Mouse (Mus musculus) small intestine, adult 2 months (tissue): ENCODE results near the gene Actl6b. TPM values are rescaled to one million over a fixed set of nuclear protein-coding genes. Genes with fewer than 3 reads are reported as not detected.

Experiments used
- H3K27ac ChIP-seq: fragments of 200-500 bp; 2 replicates; pipeline ENCODE4 v1.5.1; 2012; ENCODE audit warnings: low read depth, low read length, control low read depth, inconsistent platforms; ENCODE audit not compliant: insufficient read depth
- H3K27me3 ChIP-seq: fragments of 200-500 bp; 2 replicates; pipeline ENCODE4 v1.6.1; 2012; ENCODE audit warnings: mild to moderate bottlenecking, moderate library complexity, low read length, inconsistent platforms; ENCODE audit not compliant: control insufficient read depth, insufficient read depth
- H3K36me3 ChIP-seq: fragments of 200-500 bp; 2 replicates; pipeline ENCODE4 v1.6.1; 2012; ENCODE audit warnings: mild to moderate bottlenecking, low read length, control low read depth, inconsistent platforms; ENCODE audit not compliant: control insufficient read depth, insufficient read depth
- H3K4me1 ChIP-seq: fragments of 200-500 bp; 2 replicates; pipeline ENCODE4 v1.6.1; 2012; ENCODE audit warnings: low read length, inconsistent platforms, mixed read lengths; ENCODE audit not compliant: control insufficient read depth, insufficient read depth, insufficient read length
- H3K4me3 ChIP-seq: fragments of 200-500 bp; 2 replicates; pipeline ENCODE4 v1.5.1; 2012; ENCODE audit warnings: low read depth, mild to moderate bottlenecking, control low read depth, inconsistent platforms, low read length, moderate library complexity
- CTCF ChIP-seq: fragments of 200-500 bp; IDR thresholded peaks from 2 replicates; pipeline ENCODE4 v1.5.1; 2012; ENCODE audit warnings: low read depth, mild to moderate bottlenecking, control low read depth, inconsistent platforms, low read length, moderate library complexity, mixed read lengths; ENCODE audit not compliant: insufficient replicate concordance, insufficient read length; ENCODE audit errors: extremely low read depth
- POLR2A ChIP-seq: fragments of 200-500 bp; IDR thresholded peaks from 2 replicates; pipeline ENCODE4 v1.6.1; 2012; ENCODE audit warnings: low read depth, mild to moderate bottlenecking, control low read depth, inconsistent platforms, low read length, moderate library complexity
- WGBS: fragments of 180-500 bp; shearing (Covaris S2); methylation state at CpG from one replicate; pipeline ENCODE4 v1.1.7; 2018; 5-methylcytosine and 5-hydroxymethylcytosine counted together
- polyA plus RNA-seq: library from polyadenylated mRNA; depleted of rRNA; stranded (reverse); fragments of >200 nt; gene quantifications from 2 replicates; pipeline ENCODE4 v1.2.3, GENCODE M21; 2012

Gene Actl6b
- polyA plus RNA-seq, 1 experiment, result 1.0 TPM

DNA sequence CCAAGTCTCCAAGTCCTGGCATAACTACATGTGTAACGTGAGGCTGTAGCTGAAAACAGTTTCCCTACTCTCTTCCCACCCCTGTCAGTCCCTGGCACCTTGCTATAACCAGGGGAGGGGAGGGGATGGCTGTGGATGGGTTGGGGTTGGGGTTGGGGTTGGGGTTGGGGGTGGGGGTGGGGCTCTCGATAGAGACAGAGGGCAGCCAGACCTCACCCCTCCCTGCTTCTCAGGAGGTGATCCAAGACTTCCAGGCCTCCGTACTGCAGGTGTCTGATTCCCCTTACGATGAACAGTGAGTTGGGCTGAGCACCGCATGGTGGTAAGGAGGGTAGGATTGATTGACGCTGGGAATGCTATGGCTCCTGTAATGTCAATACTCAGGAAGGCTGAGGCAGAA lies 12.4 kb downstream of the Actl6b start:
- 70% methylated on average over 6 of the region's 6 CpGs for WGBS
- no peaks in the 10 kb centered on the region for H3K27me3 ChIP-seq
- TF ChIP-seq POLR2A, result no peak

DNA sequence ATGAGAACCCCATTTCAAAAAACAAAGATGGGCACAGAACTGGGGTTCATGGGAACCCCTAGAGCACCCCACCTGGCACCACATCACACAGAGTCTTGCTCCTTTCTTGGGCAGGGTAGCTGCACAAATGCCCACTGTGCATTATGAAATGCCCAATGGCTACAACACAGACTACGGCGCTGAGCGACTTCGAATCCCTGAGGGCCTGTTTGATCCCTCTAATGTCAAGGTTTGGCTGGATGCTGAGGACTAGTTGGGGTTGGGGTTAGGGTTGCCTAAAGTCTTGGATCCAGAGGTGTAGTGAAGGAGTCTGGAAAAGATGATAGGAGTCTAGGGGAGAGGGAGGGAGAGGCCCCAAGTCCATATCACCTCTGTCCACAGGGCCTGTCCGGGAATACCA lies 13.1 kb downstream of the Actl6b start:
- Histone ChIP-seq H3K36me3 (no peaks in the 10 kb centered on the region), H3K27ac (no peak overlapping the region), H3K27me3 (no peaks in the 10 kb centered on the region), H3K4me3 (no peak overlapping the region), H3K4me1 (peaks cover 3% of the 10 kb centered on the region)
- no peak for TF ChIP-seq CTCF
- TF ChIP-seq POLR2A, result no peak
- 93% methylated on average over 5 of the region's 5 CpGs for WGBS

More for the DNA sequence above, 12.4 kb downstream of the Actl6b start:
- Histone ChIP-seq H3K4me3 (no peak overlapping the region), H3K27ac (no peak overlapping the region), H3K36me3 (no peaks in the 10 kb centered on the region), H3K4me1 (peaks cover 3% of the 10 kb centered on the region)

DNA sequence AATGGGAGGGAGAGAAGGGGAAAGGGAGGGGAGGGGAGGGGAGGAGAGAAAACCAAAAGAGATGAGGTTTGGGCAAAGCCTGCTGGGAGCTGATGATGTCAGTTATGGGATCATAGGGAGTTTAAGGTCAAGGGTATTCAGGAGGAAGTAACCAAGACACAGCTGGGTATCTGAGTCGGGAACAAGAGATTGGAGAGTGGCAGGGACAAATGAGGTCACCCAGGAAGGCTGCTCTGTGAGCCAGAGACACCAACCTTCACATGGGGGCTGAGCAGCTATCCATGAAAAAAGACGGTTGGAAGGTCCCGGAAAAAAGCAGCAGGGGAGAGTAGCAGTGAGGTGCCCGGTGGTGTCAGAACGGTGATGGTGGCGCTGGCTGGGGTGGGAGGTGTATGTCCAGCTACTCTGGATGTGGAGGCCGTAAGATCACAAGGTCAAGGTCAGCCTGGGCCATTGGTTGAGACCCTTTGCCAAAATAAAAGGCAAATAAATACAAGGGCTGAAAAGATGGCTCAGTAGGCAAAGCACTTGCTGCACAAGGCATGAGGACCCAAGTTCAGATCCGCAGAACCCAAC lies 15.0 kb downstream of the Actl6b start:
- no peak for TF ChIP-seq CTCF
- no peak overlapping the region for H3K27ac ChIP-seq
- no peaks in the 10 kb centered on the region for H3K27me3 ChIP-seq
- H3K36me3 ChIP-seq, result no peaks in the 10 kb centered on the region
- 75% methylated on average over 8 of the region's 8 CpGs for WGBS
- no peak overlapping the region for H3K4me3 ChIP-seq
- H3K4me1 ChIP-seq, result peaks cover 3% of the 10 kb centered on the region

DNA sequence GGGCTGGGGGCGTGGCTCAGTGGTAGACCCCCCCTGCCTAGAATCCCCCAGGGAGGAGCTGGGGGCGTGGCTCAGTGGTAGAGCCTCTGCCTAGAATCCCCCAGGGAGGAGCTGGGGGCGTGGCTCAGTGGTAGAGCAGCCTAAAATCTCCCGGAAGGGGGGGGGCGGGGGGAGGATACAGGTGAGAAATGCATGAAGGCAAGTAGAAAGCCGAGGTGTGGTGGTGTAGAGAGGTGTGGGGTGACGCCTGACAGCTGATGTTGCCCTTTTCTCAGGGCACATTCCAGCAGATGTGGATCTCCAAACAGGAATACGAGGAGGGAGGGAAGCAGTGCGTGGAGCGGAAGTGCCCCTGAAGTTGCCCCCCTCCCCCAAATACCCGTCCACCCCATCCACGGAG lies 15.7 kb downstream of the Actl6b start:
- 64% methylated on average over 12 of the region's 12 CpGs for WGBS
- H3K36me3 ChIP-seq, result no peaks in the 10 kb centered on the region
- no peak overlapping the region for H3K4me3 ChIP-seq
- H3K4me1 ChIP-seq, result peaks cover 3% of the 10 kb centered on the region
- TF ChIP-seq POLR2A (no peak), CTCF (no peak)
- no peaks in the 10 kb centered on the region for H3K27me3 ChIP-seq
- no peak overlapping the region for H3K27ac ChIP-seq

DNA sequence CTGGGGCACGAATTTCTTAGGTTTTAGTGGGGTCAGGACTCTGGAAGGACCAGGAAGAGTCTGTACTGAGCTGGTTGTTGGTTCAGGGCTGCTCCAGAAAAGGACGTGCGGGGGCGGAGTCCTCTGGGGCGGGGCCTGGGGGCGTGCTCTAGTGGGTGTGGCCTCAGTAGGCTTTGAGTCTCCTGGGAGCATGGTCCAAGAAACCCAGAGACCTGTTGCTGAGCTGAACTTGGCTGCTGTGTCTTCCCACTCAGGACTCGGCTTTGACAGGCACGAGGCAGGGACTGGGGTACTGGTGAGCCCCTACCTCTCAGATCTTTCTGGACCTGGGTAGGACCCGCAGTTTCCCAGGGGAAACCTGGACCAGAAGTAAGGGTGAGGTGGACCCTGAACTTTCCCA lies 16.3 kb downstream of the Actl6b start, which contains the start of gene Tfr2:
Gene Tfr2, plus strand, starts transcription at position 176 of the 400 bp plus-strand sequence.
- Histone ChIP-seq H3K36me3 (no peaks in the 10 kb centered on the region), H3K4me1 (peaks cover 3% of the 10 kb centered on the region), H3K27ac (no peak within 1 kb of the TSS), H3K4me3 (peak within 1 kb of the TSS; percentile 16; the same call in 1 of the 2 replicates), H3K27me3 (no peaks in the 10 kb centered on the region)
- no peak for TF ChIP-seq CTCF
- no peak for TF ChIP-seq POLR2A
- WGBS, result 7% methylated on average over 9 of the region's 9 CpGs

DNA sequence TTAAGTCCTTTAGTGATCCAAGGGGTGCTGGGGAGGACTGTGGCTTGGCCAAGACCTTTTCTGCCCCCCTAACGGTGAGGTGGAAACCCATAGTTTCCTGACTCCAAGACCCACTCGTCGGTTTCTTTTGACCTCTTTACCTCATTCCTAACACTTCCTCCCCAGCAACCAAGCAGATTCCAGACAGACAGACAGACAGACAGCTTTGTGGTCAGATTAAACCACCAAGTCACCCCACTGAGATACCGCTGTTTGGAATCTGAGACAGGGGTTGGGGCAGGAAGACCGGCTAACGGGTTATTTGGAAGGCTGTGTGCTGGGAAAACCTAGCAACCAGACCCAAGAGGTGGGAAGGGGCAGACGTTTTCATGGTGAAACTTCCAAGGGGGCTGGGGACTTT lies 16.9 kb downstream of the Actl6b start:
- Histone ChIP-seq H3K36me3 (no peaks in the 10 kb centered on the region), H3K4me3 (no peak overlapping the region), H3K27me3 (no peaks in the 10 kb centered on the region), H3K27ac (no peak overlapping the region), H3K4me1 (peaks cover 3% of the 10 kb centered on the region)
- 42% methylated on average over 7 of the region's 7 CpGs for WGBS
- TF ChIP-seq CTCF (no peak), POLR2A (no peak)

DNA sequence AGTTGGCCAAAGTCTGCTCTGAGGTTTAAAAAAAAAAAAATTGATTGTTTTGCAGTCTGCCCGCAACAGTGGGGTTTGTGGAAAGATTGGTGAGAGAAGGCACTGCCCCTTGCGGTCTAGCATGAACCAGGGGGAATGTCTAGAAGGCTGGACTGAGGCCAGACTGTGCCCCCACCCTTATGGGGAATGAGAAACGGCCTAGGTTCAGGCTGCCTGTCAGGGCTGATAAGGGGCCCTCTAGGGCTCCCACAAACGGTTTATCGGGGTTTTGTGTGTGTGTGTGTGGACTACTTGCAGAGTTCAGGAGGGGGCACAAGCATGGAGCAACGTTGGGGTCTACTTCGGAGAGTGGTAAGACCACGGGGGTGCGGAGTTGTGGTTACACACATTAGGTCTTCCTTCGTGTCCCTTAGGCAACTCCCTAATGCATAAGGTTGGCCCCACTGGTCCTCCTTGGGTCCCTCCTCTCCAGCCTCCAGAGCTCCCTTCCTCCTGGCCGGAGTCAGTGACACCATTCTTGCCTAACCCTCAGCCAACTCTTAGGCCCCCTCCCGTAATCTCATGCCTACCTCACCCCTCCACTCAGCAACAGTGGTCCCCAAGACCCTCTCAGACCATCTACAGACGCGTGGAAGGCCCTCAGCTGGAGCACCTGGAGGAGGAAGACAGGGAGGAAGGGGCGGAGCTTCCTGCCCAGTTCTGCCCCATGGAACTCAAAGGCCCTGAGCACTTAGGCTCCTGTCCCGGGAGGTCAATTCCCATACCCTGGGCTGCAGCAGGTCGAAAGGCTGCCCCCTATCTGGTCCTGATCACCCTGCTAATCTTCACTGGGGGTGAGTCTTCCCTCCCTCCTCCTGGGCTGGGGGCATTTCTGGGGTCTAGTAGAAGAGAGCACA lies 17.6 kb downstream of the Actl6b start:
- H3K27me3 ChIP-seq, result no peaks in the 10 kb centered on the region
- TF ChIP-seq POLR2A (no peak), CTCF (no peak)
- no peak overlapping the region for H3K4me3 ChIP-seq
- H3K36me3 ChIP-seq, result no peaks in the 10 kb centered on the region
- H3K27ac ChIP-seq, result no peak overlapping the region
- H3K4me1 ChIP-seq, result peaks cover 3% of the 10 kb centered on the region
- WGBS, result 66% methylated on average over 17 of the region's 17 CpGs

DNA sequence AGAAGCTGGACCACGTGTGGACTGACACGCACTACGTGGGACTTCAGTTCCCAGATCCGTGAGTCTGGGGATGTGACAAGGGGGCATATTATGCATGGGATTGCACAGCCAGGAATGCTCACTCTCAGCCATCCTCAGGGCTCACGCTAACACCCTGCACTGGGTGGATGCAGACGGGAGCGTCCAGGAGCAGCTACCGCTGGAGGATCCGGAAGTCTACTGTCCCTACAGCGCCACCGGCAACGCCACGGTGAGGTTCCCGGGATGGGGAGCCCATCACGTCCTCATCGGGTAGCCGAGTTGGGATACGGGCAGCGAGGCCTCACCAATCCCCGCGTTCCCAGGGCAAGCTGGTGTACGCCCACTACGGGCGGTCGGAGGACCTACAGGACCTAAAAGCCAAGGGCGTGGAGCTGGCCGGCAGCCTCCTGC lies 21.2 kb downstream of the Actl6b start:
- Histone ChIP-seq H3K27me3 (no peaks in the 10 kb centered on the region), H3K4me1 (peaks cover 3% of the 10 kb centered on the region), H3K36me3 (no peaks in the 10 kb centered on the region), H3K27ac (no peak overlapping the region), H3K4me3 (no peak overlapping the region)
- no peak for TF ChIP-seq CTCF
- TF ChIP-seq POLR2A, result no peak
- 13% methylated on average over 27 of the region's 27 CpGs for WGBS
